Mouse (Mus musculus): ENCODE measurements around the gene Zdhhc19.

- no peak for TF ChIP-seq CTCF (IDR thresholded peaks at IDR 0.05; ENCODE audit: borderline replicate concordance, control insufficient read depth, extremely low read depth, insufficient read depth, low read length, poor library complexity)
- TF ChIP-seq POLR2A (IDR thresholded peaks at IDR 0.05; ENCODE audit: control insufficient read depth, extremely low read depth, insufficient read depth, low read length, poor library complexity): no peak
Observed at GRCm38 (mm10) chr16:32487234-32488111, 8.6 kb upstream of the Zdhhc19 start, which contains the start of gene Slc51a.

Data from thymus, adult 2 months (tissue).